Mouse (Mus musculus) frontal cortex, postnatal 14 days (tissue): ENCODE results near the gene Rhag.

Experiments
- DNase-seq, 2 experiments: peaks; one replicate each; pipeline ENCODE4 v3.0.0; 2022; ENCODE audit warnings: low spot score in 2 of 2

The Rhag gene

GRCm38 (mm10) chr17:40810934-40811333 is at the start of gene Rhag:
Gene Rhag, plus strand, starts transcription at chr17:40811126.
- no peak for DNase-seq

GRCm38 (mm10) chr17:40763662-40764061 is 47.3 kb upstream of the Rhag start:
- DNase-seq, result no peak

GRCm38 (mm10) chr17:40767120-40767519 is 43.8 kb upstream of the Rhag start:
- DNase-seq, result no peak

- no peak for DNase-seq
Observed at GRCm38 (mm10) chr17:40789877-40790276, 21.0 kb upstream of the Rhag start.

GRCm38 (mm10) chr17:40793921-40794854 is 16.7 kb upstream of the Rhag start:
- DNase-seq, result peak in 1 of 2 experiments; percentile 4

GRCm38 (mm10) chr17:40802707-40803340 is 8.1 kb upstream of the Rhag start:
- no peak for DNase-seq

GRCm38 (mm10) chr17:40806550-40806949 is 4.4 kb upstream of the Rhag start:
- DNase-seq, result no peak

GRCm38 (mm10) chr17:40806953-40807572 is 3.9 kb upstream of the Rhag start, which contains the start of gene Crisp2:
Gene Crisp2, minus strand, starts transcription at chr17:40807003.
- DNase-seq, result no peak

GRCm38 (mm10) chr17:40808071-40808470 is 2.9 kb upstream of the Rhag start:
- no peak for DNase-seq

- DNase-seq, result no peak
Observed at GRCm38 (mm10) chr17:40811560-40811959, 634 bp downstream of the Rhag start.

- no peak for DNase-seq
Observed at GRCm38 (mm10) chr17:40812259-40812658, 1.3 kb downstream of the Rhag start.

GRCm38 (mm10) chr17:40817340-40817943 is 6.5 kb downstream of the Rhag start:
- no peak for DNase-seq

- DNase-seq, result no peak
Observed at GRCm38 (mm10) chr17:40821477-40821876, 10.6 kb downstream of the Rhag start.

- no peak for DNase-seq
Observed at GRCm38 (mm10) chr17:40823817-40824216, 12.9 kb downstream of the Rhag start.

- DNase-seq, result no peak
Observed at GRCm38 (mm10) chr17:40824549-40824948, 13.6 kb downstream of the Rhag start.

- no peak for DNase-seq
Observed at GRCm38 (mm10) chr17:40831870-40832269, 20.9 kb downstream of the Rhag start.

- no peak for DNase-seq
Observed at GRCm38 (mm10) chr17:40837308-40837707, 26.4 kb downstream of the Rhag start.

- no peak for DNase-seq
Observed at GRCm38 (mm10) chr17:40855065-40855464, 44.1 kb downstream of the Rhag start.

- no peak for DNase-seq
Observed at GRCm38 (mm10) chr17:40868952-40869747, 58.2 kb downstream of the Rhag start.

- no peak for DNase-seq
Observed at GRCm38 (mm10) chr17:40872626-40873025, 61.7 kb downstream of the Rhag start.

GRCm38 (mm10) chr17:40873582-40874011 is 62.7 kb downstream of the Rhag start:
- DNase-seq, result no peak
